ENCODE assay signal across 29 mouse cellular contexts in genomic region chr7:134878985-134879384, GRCm38 (mm10). TPM values are rescaled to one million over a fixed set of nuclear protein-coding genes. Genes with fewer than 3 reads are reported as not detected.
DNase-seq lines count a peak whose midpoint lies in the region; ATAC-seq lines count a peak whose summit lies in the region.
"Had no signal": no experiment of that assay in that cellular context is flagged by ENCODE, and none has a peak within 500 bp of the region (broad histone marks: within the 10 kb centered on the region; RNA-seq: fewer than 3 reads in every experiment).

No protein-coding gene starts in this region.

- no peak overlapping the region for H3K27ac ChIP-seq in hindbrain, embryonic 12.5 days
- H3K27ac ChIP-seq in hindbrain, embryonic 14.5 days = no peak overlapping the region
- H3K27ac ChIP-seq in forebrain, embryonic 14.5 days (ENCODE audit: low read depth, low read length) = no peak overlapping the region
- no peak overlapping the region for H3K27ac ChIP-seq in midbrain, embryonic 13.5 days
- H3K27ac ChIP-seq: gastrocnemius, adult 2 months; heart, adult 2 months; limb, embryonic 10.5 days; limb, embryonic 15.5 days; liver, embryonic 13.5 days; macrophage; neural tube, embryonic 12.5 days had no signal

- H3K27me3 ChIP-seq in hindbrain, embryonic 12.5 days = no peaks in the 10 kb centered on the region; the same call in 1 of the 2 replicates
- H3K27me3 ChIP-seq in hindbrain, embryonic 14.5 days (ENCODE audit: control insufficient read depth, insufficient read depth, low read length) = no peaks in the 10 kb centered on the region
- H3K27me3 ChIP-seq in forebrain, embryonic 14.5 days (replicated peaks; ENCODE audit: control insufficient read depth, insufficient read depth, low read length) = no peaks in the 10 kb centered on the region
- H3K27me3 ChIP-seq in midbrain, embryonic 13.5 days = no peaks in the 10 kb centered on the region
- H3K27me3 ChIP-seq: heart, embryonic 12.5 days; limb, embryonic 15.5 days; liver, embryonic 13.5 days; neural tube, embryonic 12.5 days had no signal

- no peak overlapping the region for H3K4me3 ChIP-seq in hindbrain, embryonic 12.5 days
- H3K4me3 ChIP-seq in hindbrain, embryonic 14.5 days (replicated peaks; ENCODE audit: low read length) = no peak overlapping the region
- H3K4me3 ChIP-seq in forebrain, embryonic 14.5 days (ENCODE audit: low read depth, low read length) = no peak overlapping the region
- no peak overlapping the region for H3K4me3 ChIP-seq in midbrain, embryonic 13.5 days (replicated peaks)
- H3K4me3 ChIP-seq: gastrocnemius, adult 2 months; heart, adult 2 months; heart, embryonic 12.5 days; limb, embryonic 10.5 days; limb, embryonic 15.5 days; liver, embryonic 13.5 days; myocyte; neural tube, embryonic 12.5 days had no signal

- DNase-seq in embryo, embryonic 11 days = peak; percentile 18
- DNase-seq in embryo, embryonic 10 days (ENCODE audit: low spot score) = no peak
- DNase-seq in hindbrain, embryonic 14.5 days (ENCODE audit: low spot score) = no peak
- DNase-seq in forebrain, embryonic 14.5 days (ENCODE audit: low spot score) = peak; percentile 65
- DNase-seq in cerebellum, postnatal 14 days = no peak
- no peak for DNase-seq in lung, postnatal 14 days
- DNase-seq: adrenal gland, adult 8-10 months; cerebellum, adult 9-10 months; gastrocnemius, adult 2 months; heart, adult 2 months; heart, postnatal 4 days; kidney, adult 9 months; kidney, postnatal 10 days; liver, embryonic 13.5 days; lung, adult 18-20 months; right cerebral cortex, postnatal 14 days; thymus, postnatal 14 days had no signal

- H3K9ac ChIP-seq in hindbrain, embryonic 12.5 days = no peak overlapping the region
- H3K9ac ChIP-seq in hindbrain, embryonic 14.5 days = no peak overlapping the region
- no peak overlapping the region for H3K9ac ChIP-seq in forebrain, embryonic 14.5 days (ENCODE audit: low read length)
- H3K9ac ChIP-seq in midbrain, embryonic 13.5 days (replicated peaks) = no peak overlapping the region
- H3K9ac ChIP-seq: heart, embryonic 12.5 days; limb, embryonic 15.5 days; liver, embryonic 13.5 days; neural tube, embryonic 12.5 days had no signal

- no peak overlapping the region for H3K4me2 ChIP-seq in hindbrain, embryonic 12.5 days (replicated peaks)
- no peak overlapping the region for H3K4me2 ChIP-seq in hindbrain, embryonic 14.5 days (replicated peaks)
- no peak overlapping the region for H3K4me2 ChIP-seq in forebrain, embryonic 14.5 days (ENCODE audit: low read length)
- no peak overlapping the region for H3K4me2 ChIP-seq in midbrain, embryonic 13.5 days (replicated peaks)
- H3K4me2 ChIP-seq: heart, embryonic 12.5 days; limb, embryonic 15.5 days; liver, embryonic 13.5 days; neural tube, embryonic 12.5 days had no signal

- H3K36me3 ChIP-seq in hindbrain, embryonic 12.5 days = no peaks in the 10 kb centered on the region
- H3K36me3 ChIP-seq in hindbrain, embryonic 14.5 days (replicated peaks; ENCODE audit: control insufficient read depth, insufficient read depth) = no peaks in the 10 kb centered on the region
- H3K36me3 ChIP-seq in forebrain, embryonic 14.5 days (ENCODE audit: control insufficient read depth, insufficient read depth, low read length) = no peaks in the 10 kb centered on the region
- H3K36me3 ChIP-seq in midbrain, embryonic 13.5 days = no peaks in the 10 kb centered on the region
- H3K36me3 ChIP-seq: G1E; liver, embryonic 13.5 days; neural tube, embryonic 12.5 days had no signal

- 31% methylated on average over 6 of the region's 6 CpGs for WGBS in hindbrain, embryonic 12.5 days
- 20% methylated on average over 6 of the region's 6 CpGs for WGBS in hindbrain, embryonic 14.5 days
- WGBS in forebrain, embryonic 14.5 days = 10% methylated on average over 6 of the region's 6 CpGs
- 10% methylated on average over 6 of the region's 6 CpGs for WGBS in midbrain, embryonic 13.5 days

- H3K4me1 ChIP-seq in hindbrain, embryonic 12.5 days = peaks cover 10% of the 10 kb centered on the region
- peaks cover 5% of the 10 kb centered on the region for H3K4me1 ChIP-seq in hindbrain, embryonic 14.5 days (replicated peaks; ENCODE audit: control insufficient read depth, insufficient read depth, low read length)
- H3K4me1 ChIP-seq in forebrain, embryonic 14.5 days (ENCODE audit: control insufficient read depth, insufficient read depth, low read length) = peaks cover 18% of the 10 kb centered on the region
- peaks cover 23% of the 10 kb centered on the region for H3K4me1 ChIP-seq in midbrain, embryonic 13.5 days (replicated peaks)
- H3K4me1 ChIP-seq: limb, embryonic 15.5 days; liver, embryonic 13.5 days had no signal

- ATAC-seq in hindbrain, embryonic 12.5 days (ENCODE audit: low FRiP score) = peak; percentile 48; the same call in 1 of the 2 replicates
- no peak for ATAC-seq in hindbrain, embryonic 14.5 days (ENCODE audit: low FRiP score)
- peak; percentile 79 for ATAC-seq in forebrain, embryonic 14.5 days
- ATAC-seq in midbrain, embryonic 13.5 days = peak; percentile 72; the same call in 1 of the 2 replicates
- ATAC-seq: intestine, postnatal 0 days; lung, postnatal 0 days had no signal

- H3K9me3 ChIP-seq in hindbrain, embryonic 12.5 days (replicated peaks) = no peaks in the 10 kb centered on the region
- H3K9me3 ChIP-seq in hindbrain, embryonic 14.5 days (ENCODE audit: control insufficient read depth, low read length) = no peaks in the 10 kb centered on the region
- no peaks in the 10 kb centered on the region for H3K9me3 ChIP-seq in forebrain, embryonic 14.5 days (replicated peaks; ENCODE audit: control insufficient read depth, low read length)
- no peaks in the 10 kb centered on the region for H3K9me3 ChIP-seq in midbrain, embryonic 13.5 days
- H3K9me3 ChIP-seq: heart, embryonic 12.5 days; limb, embryonic 10.5 days; limb, embryonic 15.5 days; liver, embryonic 13.5 days; neural tube, embryonic 12.5 days had no signal

RNA-seq across cellular contexts. Expression of gene Fam196a, which starts 59.2 kb away (rescaled TPM):
- 3.9 and 4.9 TPM in 2 replicates for polyA plus RNA-seq in hindbrain, embryonic 12.5 days (2016; fragmentation: Nextera tagmentation; extraction: Ambion mirVana)
- polyA plus RNA-seq in hindbrain, embryonic 14.5 days (2014; fragmentation: Nextera tagmentation; extraction: Ambion mirVana) = 14.0 and 15.9 TPM in 2 replicates
- 9.5 and 11.1 TPM in 2 replicates for polyA plus RNA-seq in forebrain, embryonic 14.5 days (2014; fragmentation: Nextera tagmentation; extraction: Ambion mirVana)
- 6.7 and 6.9 TPM in 2 replicates for polyA plus RNA-seq in midbrain, embryonic 13.5 days (2015; fragmentation: Nextera tagmentation; extraction: Ambion mirVana)
- polyA plus RNA-seq: G1E; heart, adult 2 months; large intestine, adult 2 months; macrophage had no signal

Comparison
In these comparisons a context has a peak if more than half of its experiments do, and no peak if none do; other contexts are left out.
1. DNase-seq: peak in embryo, embryonic 11 days (single experiment) and forebrain, embryonic 14.5 days (single experiment); none in embryo, embryonic 10 days (single experiment), hindbrain, embryonic 14.5 days (single experiment), cerebellum, postnatal 14 days (0 of 2) and lung, postnatal 14 days (single experiment).